Mouse (Mus musculus) effector memory CD4-positive, alpha-beta T cell, adult 5 months (primary cell): ENCODE results near the gene Dcaf8. TPM values are rescaled to one million over a fixed set of nuclear protein-coding genes. Genes with fewer than 3 reads are reported as not detected.

ENCODE experiments used
- polyA plus RNA-seq: library from polyadenylated mRNA; unstranded; fragments of 100-300 nt; shearing (Covaris generic); gene quantifications from one replicate; pipeline ENCODE4 v1.2.1, GENCODE M21; 2017

Dcaf8 gene
- 107 TPM for polyA plus RNA-seq

DNA sequence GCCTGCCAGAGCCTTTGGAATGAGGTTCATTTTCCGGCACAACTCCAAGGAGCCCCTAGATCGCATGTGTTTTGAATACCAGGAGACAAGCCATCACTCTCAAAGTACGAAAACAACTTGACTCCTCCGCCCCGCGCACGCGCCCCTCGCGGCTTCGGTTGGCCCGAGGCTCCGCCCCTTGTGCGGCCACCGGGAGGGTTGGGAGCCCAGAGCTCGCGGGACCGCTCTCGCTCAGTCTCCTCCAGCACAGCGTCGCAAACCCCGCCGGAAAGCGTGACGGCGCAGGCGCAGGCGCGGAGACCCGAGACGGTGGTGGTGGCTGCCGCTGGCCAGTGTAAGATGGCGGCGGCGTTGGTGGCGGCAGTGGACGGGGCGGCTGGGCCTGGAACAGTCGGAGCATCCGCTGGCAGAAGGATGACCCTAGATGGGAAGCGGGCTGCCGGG lies at the start of gene Dcaf8:
Dcaf8 (plus strand) TSS at position 250 of the 444 bp plus-strand sequence.

DNA sequence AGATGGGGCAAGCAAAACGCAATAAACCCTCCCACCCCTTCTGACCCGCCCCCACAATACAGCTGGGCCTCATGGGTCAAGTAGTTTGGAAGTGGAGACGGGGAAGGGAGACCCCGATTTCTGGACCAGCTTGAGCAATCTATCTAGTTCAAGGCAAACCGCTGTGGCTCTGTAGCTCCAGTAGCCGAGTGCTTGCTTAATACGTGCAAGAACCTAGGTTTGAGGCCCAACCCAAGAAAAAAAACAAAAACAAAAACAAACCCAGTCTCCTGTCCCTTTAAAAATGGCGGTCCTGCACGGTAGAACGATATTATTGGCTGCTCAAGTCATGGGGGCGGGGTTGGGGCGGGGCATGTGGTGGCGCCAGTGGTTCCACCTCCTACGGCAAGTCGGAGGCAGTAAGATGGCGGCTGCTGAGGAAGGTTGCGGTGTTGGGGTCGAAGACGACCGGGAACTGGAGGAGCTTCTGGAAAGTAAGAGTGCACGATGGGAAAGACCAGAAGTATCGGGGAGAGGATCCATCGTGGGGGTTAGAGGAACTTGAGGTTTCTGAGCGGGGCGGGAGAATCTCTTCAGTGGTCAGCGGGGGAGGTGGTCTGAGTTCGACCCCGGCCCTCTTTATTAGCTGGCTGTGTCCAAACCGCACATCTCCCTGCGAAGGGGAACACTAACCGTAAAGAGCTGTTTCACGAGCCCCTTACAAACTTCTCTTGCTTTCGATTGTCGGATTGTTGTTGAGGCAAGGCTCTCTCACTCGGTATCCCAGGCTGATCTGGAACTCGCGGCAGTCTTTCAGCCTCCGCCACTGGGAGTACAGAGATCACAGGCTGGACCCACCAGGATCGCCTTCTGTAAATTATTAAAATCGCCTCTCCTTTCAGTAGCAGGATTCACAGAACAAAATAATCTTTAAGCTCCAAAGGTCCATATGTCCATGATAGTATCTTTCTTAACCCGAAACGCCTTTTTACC lies 21.2 kb upstream of the Dcaf8 start, which contains the start of gene Pex19:
Pex19 (plus strand) TSS at position 380 of the 972 bp plus-strand sequence.

DNA sequence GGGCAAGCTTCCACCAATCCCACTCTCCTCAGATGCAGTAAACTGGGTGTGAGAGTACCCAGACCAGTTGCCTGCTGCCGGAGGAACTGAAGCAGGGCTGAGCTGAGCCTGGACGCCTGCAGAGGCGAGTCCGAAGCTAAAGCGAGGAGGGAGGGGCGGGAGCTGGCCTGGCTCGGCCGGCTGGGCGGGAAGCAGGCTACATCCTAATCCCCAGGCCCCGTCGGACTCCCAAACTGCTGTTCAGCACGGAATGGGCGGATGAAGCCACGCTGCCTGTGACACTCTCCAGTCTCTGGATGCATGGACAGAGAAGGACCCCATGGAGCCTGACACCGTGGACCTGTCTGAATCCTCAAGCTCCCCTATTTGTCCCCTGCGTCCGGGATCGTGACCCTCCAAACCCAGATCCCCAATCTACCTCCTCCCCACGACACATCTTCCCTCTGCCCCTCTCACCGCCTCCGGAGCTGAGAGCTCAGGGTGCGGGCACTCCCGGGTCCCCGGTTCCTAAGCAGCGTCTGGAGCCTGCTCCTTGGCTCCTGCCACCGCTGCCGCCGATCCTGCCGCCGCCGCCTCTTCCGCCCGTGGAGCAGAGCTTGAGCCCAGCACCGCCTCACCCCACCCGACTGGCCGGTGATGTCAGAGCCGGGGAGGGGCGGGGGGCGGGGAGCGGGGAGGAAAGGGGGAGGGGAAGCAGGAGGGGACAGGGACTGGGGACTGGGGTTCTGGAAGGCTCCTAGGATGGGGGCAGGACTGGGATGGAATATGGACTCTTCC lies 58.4 kb downstream of the Dcaf8 start, which contains the start of gene Pea15a:
Pea15a (minus strand) TSS at position 664 of the 777 bp plus-strand sequence.

DNA sequence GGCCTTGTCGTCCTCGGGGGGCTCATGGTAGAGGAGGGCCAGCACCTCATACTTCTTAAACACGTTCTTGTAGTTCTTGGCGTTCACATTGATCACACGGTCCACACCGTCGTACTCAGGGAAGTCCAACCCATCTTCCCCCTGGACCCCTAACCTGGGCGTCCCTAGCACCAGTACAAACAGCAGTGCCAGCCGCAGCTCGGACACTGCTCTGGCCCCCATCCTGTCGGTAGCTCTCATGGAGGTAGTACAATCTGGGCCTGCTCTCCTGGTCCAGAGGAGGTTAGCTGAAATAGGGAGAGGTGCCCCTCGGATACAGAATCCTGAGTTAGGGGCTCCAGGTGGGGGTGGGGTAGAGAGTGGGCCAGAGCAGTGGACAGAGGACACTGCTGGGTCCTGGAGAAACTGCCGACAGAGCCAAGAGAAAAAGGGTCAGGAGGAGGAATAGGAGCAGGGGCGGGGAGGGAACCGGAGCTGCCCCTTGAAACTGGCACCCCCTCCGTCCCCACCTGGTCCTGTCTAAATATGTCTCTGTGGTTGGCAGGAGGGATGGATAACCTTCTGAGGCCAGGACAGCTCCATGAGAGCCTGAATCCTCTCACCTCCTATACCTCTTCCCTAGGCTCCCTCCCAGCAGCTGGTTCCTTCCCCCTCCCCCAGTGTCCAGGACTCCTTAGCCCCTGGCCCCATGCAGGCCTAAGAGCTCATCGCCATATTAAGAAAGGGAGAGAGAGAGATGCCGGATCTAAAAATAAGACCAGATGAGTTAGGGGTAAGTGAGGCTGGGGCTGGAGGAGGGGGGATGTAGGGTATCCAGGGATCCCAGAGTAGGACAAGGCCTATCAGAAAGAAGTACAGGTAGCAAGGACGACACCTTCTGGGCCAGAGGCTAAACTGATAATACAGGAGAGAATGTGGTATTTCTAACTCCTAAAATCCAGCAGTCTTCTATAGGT lies 71.8 kb downstream of the Dcaf8 start, which contains the start of gene Casq1:
Casq1 (minus strand) TSS at position 418 of the 956 bp plus-strand sequence.

Other genes starting within 250 kb of the Dcaf8 start
- gene Slamf6, start 230.6 kb upstream of the Dcaf8 start, polyA plus RNA-seq, result 455 TPM
- 0.15 TPM for gene Vangl2, start 119.6 kb upstream of the Dcaf8 start, polyA plus RNA-seq
- not detected for gene Nhlh1, start 90.5 kb upstream of the Dcaf8 start, polyA plus RNA-seq
- 171 TPM for gene Copa, start 65.6 kb upstream of the Dcaf8 start, polyA plus RNA-seq
- gene Ncstn, start 65.3 kb upstream of the Dcaf8 start, polyA plus RNA-seq, result 102 TPM
- gene Pex19, start 21.3 kb upstream of the Dcaf8 start, polyA plus RNA-seq, result 40.3 TPM
- gene Pea15a, start 58.7 kb downstream of the Dcaf8 start, polyA plus RNA-seq, result 80.7 TPM
- gene Casq1, start 71.8 kb downstream of the Dcaf8 start, polyA plus RNA-seq, result not detected
- not detected for gene Atp1a4, start 110.3 kb downstream of the Dcaf8 start, polyA plus RNA-seq
- 70.9 TPM for gene Igsf8, start 113.6 kb downstream of the Dcaf8 start, polyA plus RNA-seq
- 0.15 TPM for gene Atp1a2, start 150.0 kb downstream of the Dcaf8 start, polyA plus RNA-seq
- not detected for gene Kcnj9, start 181.2 kb downstream of the Dcaf8 start, polyA plus RNA-seq
- 0.11 TPM for gene Kcnj10, start 193.1 kb downstream of the Dcaf8 start, polyA plus RNA-seq
- gene Pigm, start 228.5 kb downstream of the Dcaf8 start, polyA plus RNA-seq, result 8.9 TPM